Mouse (Mus musculus): ENCODE data around the gene Reln.

DNA sequence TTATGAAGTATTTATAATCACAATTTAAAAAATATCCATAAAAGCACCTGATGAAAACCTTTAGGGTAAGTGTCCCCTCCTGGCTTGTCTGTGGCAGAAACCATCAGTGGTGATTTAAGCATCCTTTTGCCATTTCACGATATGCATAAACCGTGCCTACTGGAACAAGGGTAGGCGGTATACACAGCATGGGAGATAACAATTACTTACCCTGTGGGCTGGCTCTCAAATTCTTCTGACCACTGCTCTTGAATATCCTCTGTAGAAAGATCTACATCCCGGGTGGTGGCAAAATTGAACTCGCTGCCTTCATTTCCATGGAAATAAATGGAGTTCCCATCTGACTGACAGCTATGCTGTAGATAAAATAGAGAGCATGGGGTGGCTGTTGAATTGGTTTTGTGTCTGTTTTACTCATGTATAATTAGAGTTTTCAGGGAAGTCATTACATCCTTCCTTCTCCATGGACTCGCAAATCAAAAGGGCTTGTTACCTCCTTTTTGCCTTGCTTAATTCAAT, 264.0 kb downstream of the Reln start:
- TF ChIP-seq POLR2A (IDR thresholded peaks at IDR 0.05; ENCODE audit: extremely low read depth, insufficient read depth, low read length) (no peak), CTCF (IDR thresholded peaks at IDR 0.05; ENCODE audit: low read depth, low read length) (no peak)

Measured in liver, adult 2 months (tissue).